Mouse (Mus musculus) adrenal gland (tissue): ENCODE results near the gene Sf3b4.

Experiments used
- intact Hi-C: fragments of 180-260 bp; cut with DNase I; formaldehyde crosslinking; loops from one replicate; pipeline ENCODE4 v1.15.1; 2025
- microRNA-seq, 2 experiments: library from miRNA; unstranded; fragments of <30 nt; microRNA quantifications; one replicate each; pipeline ENCODE4; 2019

Sf3b4 gene

GRCm38 (mm10) chr3:96219191-96219641 lies 47.1 kb downstream of the Sf3b4 start:
- intact Hi-C loops: loop anchor here (5.0 kb wide), 2 partner anchors 43 to 57 kb away; partner anchors contain the start of genes Hist2h4 and Mtmr11

DNA sequence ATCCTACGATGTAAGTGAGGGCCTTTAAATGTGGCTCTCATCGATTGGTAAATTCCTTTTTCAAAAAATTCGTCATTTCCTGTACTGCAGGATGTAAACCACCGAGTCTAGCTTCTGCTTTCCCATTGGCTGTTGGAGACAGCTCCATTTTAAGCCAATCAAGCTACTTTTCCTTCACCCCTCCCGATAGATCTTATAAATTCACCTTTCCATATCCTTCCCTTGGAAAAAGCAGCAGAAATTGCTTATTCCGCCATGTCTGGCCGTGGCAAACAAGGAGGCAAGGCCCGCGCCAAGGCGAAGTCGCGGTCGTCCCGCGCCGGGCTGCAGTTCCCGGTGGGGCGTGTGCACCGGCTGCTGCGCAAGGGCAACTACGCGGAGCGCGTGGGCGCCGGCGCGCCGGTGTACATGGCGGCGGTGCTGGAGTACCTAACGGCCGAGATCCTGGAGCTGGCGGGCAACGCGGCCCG lies 47.6 kb downstream of the Sf3b4 start, which contains the start of the genes Bola1 and Hist2h2ab:
TSS of gene Bola1 (minus strand) at position 49 of the 470 bp plus-strand sequence.
TSS of gene Hist2h2ab (plus strand) at position 205 of the 470 bp plus-strand sequence.
- intact Hi-C loops: loop anchor here (2.0 to 5.0 kb wide), 3 partner anchors 25 to 57 kb away; partner anchors contain the start of genes Hist2h2aa1, Hist2h4 and Mtmr11

DNA sequence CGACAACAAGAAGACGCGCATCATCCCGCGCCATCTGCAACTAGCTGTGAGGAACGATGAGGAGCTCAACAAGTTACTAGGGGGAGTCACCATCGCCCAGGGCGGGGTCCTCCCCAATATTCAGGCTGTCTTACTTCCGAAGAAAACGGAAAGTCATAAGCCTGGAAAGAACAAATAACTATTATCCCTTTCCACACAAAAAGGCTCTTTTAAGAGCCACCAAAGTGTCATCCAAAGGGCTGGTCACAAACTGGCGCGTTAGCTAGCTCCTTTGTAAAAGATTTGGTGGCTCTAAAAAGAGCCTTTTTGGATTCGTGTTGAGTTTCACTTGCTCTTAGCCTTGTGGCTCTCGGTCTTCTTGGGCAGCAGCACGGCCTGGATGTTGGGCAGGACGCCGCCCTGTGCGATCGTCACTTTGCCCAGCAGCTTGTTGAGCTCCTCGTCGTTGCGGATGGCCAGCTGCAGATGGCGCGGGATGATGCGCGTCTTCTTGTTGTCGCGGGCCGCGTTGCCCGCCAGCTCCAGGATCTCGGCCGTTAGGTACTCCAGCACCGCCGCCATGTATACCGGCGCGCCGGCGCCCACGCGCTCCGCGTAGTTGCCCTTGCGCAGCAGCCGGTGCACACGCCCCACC lies 48.1 kb downstream of the Sf3b4 start:
- intact Hi-C loops: loop anchor here (2.0 kb wide), 1 partner anchor 25 kb away; the partner anchor contains the start of gene Hist2h2aa1

GRCm38 (mm10) chr3:96220765-96221639 lies 48.9 kb downstream of the Sf3b4 start, which contains the start of the genes Hist2h2ac and Hist2h2be:
Gene Hist2h2ac, minus strand, starts transcription at chr3:96220880.
Gene Hist2h2be, plus strand, starts transcription at chr3:96221119.
- intact Hi-C loops: loop anchor here (2.0 kb wide), 1 partner anchor 24 kb away; the partner anchor contains the start of gene Hist2h2aa1

GRCm38 (mm10) chr3:96221640-96222038 lies 49.5 kb downstream of the Sf3b4 start:
- intact Hi-C loops: loop anchor here (2.0 kb wide), 1 partner anchor 23 kb away; the partner anchor contains the start of gene Hist2h2aa1

DNA sequence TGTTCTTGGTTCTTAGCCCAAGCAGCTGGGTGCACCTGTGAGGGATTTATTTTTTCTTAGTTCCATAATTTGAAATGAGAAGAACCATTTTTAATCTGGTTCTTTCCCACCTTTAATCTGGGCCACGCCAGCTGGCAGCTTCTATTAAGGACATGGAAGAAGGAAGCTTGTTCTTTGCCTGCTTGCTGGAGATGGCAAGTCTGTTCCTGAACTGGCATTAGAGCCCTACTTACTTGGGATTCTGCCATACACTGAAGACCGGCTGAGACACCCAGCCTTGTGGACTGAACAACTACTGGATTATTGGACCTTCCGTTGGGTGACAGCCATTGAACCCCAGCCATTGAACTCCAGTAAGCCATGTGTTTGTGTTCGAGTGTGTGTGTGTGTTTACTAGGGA lies 50.6 kb downstream of the Sf3b4 start:
- intact Hi-C loops: no loop called here

GRCm38 (mm10) chr3:96225421-96225820 lies 53.3 kb downstream of the Sf3b4 start:
- intact Hi-C loops: no loop called here

Small RNAs within 50 kb of the gene (microRNA-seq; reads per million reads assigned to microRNA genes)
- gene Gm44492: 0 to 0.12 reads per million in 2 experiments
